Mouse (Mus musculus) brain, adult 2 months (tissue): ENCODE results near the gene Ets1.

Experiments used
- DNase-seq: peaks from one replicate; pipeline ENCODE4 v3.0.0; 2011; ENCODE audit warnings: low read depth, low spot score

Ets1 gene

GRCm38 (mm10) chr9:32760649-32761157, 124.7 kb downstream of the Ets1 start:
- DNase-seq: no peak

- DNase-seq: no peak
These were observed 125.3 kb downstream of the Ets1 start for GRCm38 (mm10) chr9:32761326-32761725.

DNA sequence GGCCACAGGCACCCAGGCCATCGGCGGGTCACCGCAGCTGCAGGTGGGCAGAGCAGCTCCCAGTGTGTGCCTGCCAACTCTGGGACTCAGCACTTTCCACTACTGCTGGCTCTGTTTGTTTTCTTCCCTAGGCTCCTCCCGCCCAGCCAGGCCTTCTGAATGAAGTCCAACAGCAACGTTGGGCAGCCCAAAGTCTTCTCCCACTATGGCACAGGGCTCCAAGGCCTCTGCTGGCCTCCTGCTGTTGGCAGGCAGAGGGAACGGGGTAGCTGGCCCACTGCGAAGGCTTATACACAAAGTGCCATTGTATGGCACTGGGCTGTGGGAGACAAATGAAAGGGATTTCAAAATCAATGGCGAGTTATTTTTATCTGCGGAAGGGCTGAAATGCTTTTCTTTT, 128.4 kb downstream of the Ets1 start:
- DNase-seq: peak; percentile 47

DNA sequence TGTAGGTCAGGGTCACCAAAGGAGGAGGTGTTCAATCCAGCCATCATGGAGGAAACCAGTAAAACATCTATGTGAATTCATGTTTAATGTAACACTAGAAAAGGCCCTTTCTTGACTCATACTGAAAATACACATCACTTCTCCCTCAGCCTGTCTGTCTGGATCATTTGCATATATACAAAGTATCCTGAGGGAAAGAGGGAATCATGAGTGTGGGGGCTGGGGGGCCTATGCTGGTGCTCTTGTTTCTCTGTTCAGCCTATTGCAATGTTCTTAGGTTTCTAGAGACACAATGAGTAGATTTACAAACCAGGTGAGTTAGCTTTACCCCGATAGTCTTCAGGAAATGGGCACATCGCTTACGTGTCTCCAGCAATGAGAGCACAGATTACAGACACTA, 129.1 kb downstream of the Ets1 start:
- no peak for DNase-seq

- DNase-seq: peak; percentile 12
These were observed 142.8 kb downstream of the Ets1 start for GRCm38 (mm10) chr9:32778866-32779265.

GRCm38 (mm10) chr9:32782391-32783092, 146.5 kb downstream of the Ets1 start:
- no peak for DNase-seq

GRCm38 (mm10) chr9:32787091-32787490, 151.1 kb downstream of the Ets1 start:
- no peak for DNase-seq

GRCm38 (mm10) chr9:32787615-32788014, 151.6 kb downstream of the Ets1 start:
- no peak for DNase-seq

DNA sequence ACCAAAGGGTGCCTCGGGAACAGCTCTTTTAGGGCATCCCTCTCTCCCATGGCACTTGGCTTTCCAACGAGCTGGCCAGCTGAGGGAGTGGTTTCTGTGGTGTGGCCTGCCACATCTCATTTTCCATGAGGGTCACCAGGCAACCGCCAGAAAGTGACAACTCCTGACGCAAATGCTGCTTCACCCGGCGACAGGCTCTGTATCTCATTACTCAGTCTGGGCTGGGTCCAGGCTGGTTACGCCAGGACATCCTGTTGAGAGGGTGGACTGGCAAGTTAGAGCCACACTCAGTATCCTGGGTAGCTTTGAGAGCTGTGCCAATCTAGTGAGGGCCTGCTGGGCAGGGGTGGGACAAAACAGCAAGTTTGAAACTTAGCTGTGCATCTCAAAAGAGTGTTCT, 153.3 kb downstream of the Ets1 start:
- no peak for DNase-seq

GRCm38 (mm10) chr9:32791699-32792098, 155.7 kb downstream of the Ets1 start:
- peak; percentile 15 for DNase-seq

DNA sequence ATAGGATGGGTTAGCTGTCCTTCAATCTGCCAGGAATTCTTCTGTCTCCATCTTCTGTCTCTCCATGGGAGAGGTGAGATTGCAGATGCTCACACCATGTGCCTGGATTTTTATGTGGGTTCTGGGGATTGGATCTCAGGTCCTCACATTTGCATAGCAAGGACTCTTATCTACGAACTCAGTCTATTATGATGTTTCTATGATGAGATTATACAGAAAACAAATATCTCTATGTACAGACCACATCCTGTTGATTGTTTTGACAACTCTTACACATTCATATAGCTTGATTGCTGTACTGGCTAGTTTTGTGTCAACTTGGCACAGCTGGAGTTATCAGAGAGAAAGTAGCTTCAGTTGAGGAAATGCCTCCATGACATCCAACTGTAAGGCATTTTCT, 162.2 kb downstream of the Ets1 start:
- DNase-seq: no peak

DNA sequence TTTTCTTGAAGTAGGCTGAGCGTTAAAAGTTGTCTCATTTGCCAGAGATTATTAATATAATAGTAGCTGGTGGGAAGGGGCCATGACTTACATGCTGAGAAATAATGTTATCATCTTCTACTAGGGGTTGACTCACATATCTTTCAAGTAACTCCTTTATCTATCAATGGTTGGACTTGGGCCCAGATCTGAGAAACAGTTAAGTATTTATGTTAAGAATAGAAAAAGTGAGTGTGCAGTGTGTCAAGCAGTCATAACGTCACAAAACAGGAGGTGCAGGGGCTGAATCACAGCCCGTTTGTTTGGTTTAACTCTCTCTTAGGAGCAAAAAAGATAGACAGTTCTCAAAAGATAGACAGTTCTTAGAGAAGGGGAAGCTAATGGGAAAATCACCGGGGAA, 170.1 kb downstream of the Ets1 start:
- DNase-seq: no peak
